ENCODE assay signal across 8 mouse cellular contexts in the genomic region with DNA sequence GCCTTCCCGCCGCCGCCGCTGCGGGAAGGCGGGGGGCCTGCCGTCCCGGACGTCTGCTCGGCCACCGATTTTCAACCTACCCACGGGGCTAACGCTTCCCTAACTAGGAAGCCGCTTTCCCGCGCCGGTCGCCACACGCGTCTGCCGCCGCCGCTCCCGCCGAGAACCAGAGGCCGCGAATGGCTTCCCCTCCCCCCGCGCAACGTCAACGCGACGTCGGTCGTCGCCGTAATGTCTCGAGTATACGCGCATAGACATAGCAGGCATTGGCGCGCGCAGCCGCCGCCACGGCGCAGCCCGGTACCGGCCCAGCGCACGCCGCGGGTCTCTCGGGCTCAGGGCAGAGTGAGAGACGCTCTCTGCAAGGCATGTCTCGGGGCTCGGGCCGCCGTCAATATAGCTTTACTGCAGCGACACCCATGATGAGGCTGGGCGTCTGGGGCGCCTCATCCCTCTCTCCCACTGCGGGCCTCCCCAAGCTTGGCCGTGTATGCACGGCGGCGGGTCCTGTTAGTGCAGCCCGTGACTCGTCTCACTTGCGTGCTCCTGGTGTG. TPM values are rescaled to one million over a fixed set of nuclear protein-coding genes. Genes with fewer than 3 reads are reported as not detected.
A peak's percentile ranks its signal among the peaks of the same experiment; 100 is the strongest.
DNase-seq lines count a peak whose midpoint lies in the region; ATAC-seq and TF ChIP-seq lines count a peak whose summit lies in the region.

A gene (minus strand): TSS at position 180 of the 554 bp plus-strand sequence.

- TF ChIP-seq CTCF in E14TG2a.4 (conservative IDR thresholded peaks at IDR 0.05; ENCODE audit: low read length) = no peak

- DNase-seq in c-Kit-positive CD71-positive TER-119-positive erythroid progenitor cells, embryonic 14.5 days (ENCODE audit: low spot score) = peak; percentile 82
- peak; percentile 92 to 95 for DNase-seq in heart, postnatal 14 days
- DNase-seq in layer of hippocampus, adult 11-12 months (ENCODE audit: low spot score) = peak; percentile 89
- DNase-seq in lung, adult 18-20 months = peak; percentile 87 to 88
- peak; percentile 91 for DNase-seq in testis, postnatal 14 days (ENCODE audit: low spot score)

- H3K4me2 ChIP-seq in forebrain, embryonic 13.5 days = peak within 1 kb of the TSS; percentile 92
- peak within 1 kb of the TSS; percentile 93 for H3K4me2 ChIP-seq in neural tube, embryonic 15.5 days

- peak within 1 kb of the TSS; percentile 98 for H3K4me3 ChIP-seq in E14TG2a.4 (replicated peaks; ENCODE audit: low read length)
- H3K4me3 ChIP-seq in forebrain, embryonic 13.5 days = peak within 1 kb of the TSS; percentile 94
- H3K4me3 ChIP-seq in neural tube, embryonic 15.5 days (replicated peaks) = peak within 1 kb of the TSS; percentile 92

- intact Hi-C loops in heart, postnatal 14 days (cut with DNase I) = loop anchor here (2.0 to 5.0 kb wide), 2 partner anchors 139 to 232 kb away; no protein-coding TSS in a partner anchor

- H3K4me1 ChIP-seq in E14TG2a.4 (replicated peaks; ENCODE audit: low read depth, low read length) = peaks cover 54% of the 10 kb centered on the region
- peaks cover 29% of the 10 kb centered on the region for H3K4me1 ChIP-seq in forebrain, embryonic 13.5 days
- H3K4me1 ChIP-seq in neural tube, embryonic 15.5 days = peaks cover 22% of the 10 kb centered on the region

- H3K27ac ChIP-seq in forebrain, embryonic 13.5 days = peak within 1 kb of the TSS; percentile 96
- H3K27ac ChIP-seq in neural tube, embryonic 15.5 days (replicated peaks) = peak within 1 kb of the TSS; percentile 100

- ATAC-seq in forebrain, embryonic 13.5 days = peak; percentile 94
- peak; percentile 94 for ATAC-seq in neural tube, embryonic 15.5 days (ENCODE audit: low FRiP score)

- peaks cover 28% of the 10 kb centered on the region for H3K36me3 ChIP-seq in E14TG2a.4 (ENCODE audit: insufficient read depth, low read length)
- peaks cover 34% of the 10 kb centered on the region for H3K36me3 ChIP-seq in forebrain, embryonic 13.5 days (ENCODE audit: poor library complexity, severe bottlenecking)
- H3K36me3 ChIP-seq in neural tube, embryonic 15.5 days = peaks cover 15% of the 10 kb centered on the region

- H3K9ac ChIP-seq in forebrain, embryonic 13.5 days = peak within 1 kb of the TSS; percentile 98
- H3K9ac ChIP-seq in neural tube, embryonic 15.5 days (replicated peaks) = peak within 1 kb of the TSS; percentile 93

- under 1% methylated on average over 70 of the region's 70 CpGs for WGBS in forebrain, embryonic 13.5 days
- WGBS in neural tube, embryonic 15.5 days = under 1% methylated on average over 55 of the region's 70 CpGs

- no peaks in the 10 kb centered on the region for H3K9me3 ChIP-seq in E14TG2a.4 (ENCODE audit: low read length)
- H3K9me3 ChIP-seq in forebrain, embryonic 13.5 days (replicated peaks) = no peaks in the 10 kb centered on the region
- H3K9me3 ChIP-seq in neural tube, embryonic 15.5 days (replicated peaks) = no peaks in the 10 kb centered on the region

- no peaks in the 10 kb centered on the region for H3K27me3 ChIP-seq in E14TG2a.4 (ENCODE audit: insufficient read depth, low read length)
- H3K27me3 ChIP-seq in forebrain, embryonic 13.5 days = no peaks in the 10 kb centered on the region
- H3K27me3 ChIP-seq in neural tube, embryonic 15.5 days (replicated peaks) = no peaks in the 10 kb centered on the region

RNA-seq across cellular contexts. Expression of the gene that starts here (rescaled TPM):
- polyA plus RNA-seq in forebrain, embryonic 13.5 days (2015; fragmentation: Nextera tagmentation; extraction: Ambion mirVana) = 312 TPM in 2 replicates
- 10 to 100 TPM; 24.0 to 26.0 TPM for total RNA-seq in heart, postnatal 14 days (2021)
- polyA plus RNA-seq in neural tube, embryonic 15.5 days (2015; fragmentation: Nextera tagmentation; extraction: Ambion mirVana) = 173 and 192 TPM in 2 replicates

Comparison
In these comparisons a context has a peak if more than half of its experiments do, and no peak if none do; other contexts are left out.
1. Peak in every context shown above with its lines: DNase-seq, ATAC-seq, H3K4me3 ChIP-seq and H3K27ac ChIP-seq.